Mouse (Mus musculus) embryo, embryonic 9.5 days (tissue): ENCODE measurements around the gene Slc48a1.

Experiments used
- DNase-seq: peaks from one replicate; pipeline ENCODE4 v3.0.0-alpha.2; 2017; ENCODE audit errors: extremely low spot score

Slc48a1 gene

GRCm38 (mm10) chr15:97754476-97754875 lies 23.8 kb upstream of the Slc48a1 start:
- no peak for DNase-seq

GRCm38 (mm10) chr15:97755361-97755760 lies 23.0 kb upstream of the Slc48a1 start:
- DNase-seq, result no peak

GRCm38 (mm10) chr15:97760006-97760405 lies 18.3 kb upstream of the Slc48a1 start:
- DNase-seq, result no peak

- no peak for DNase-seq
Observed at GRCm38 (mm10) chr15:97760952-97761351, 17.4 kb upstream of the Slc48a1 start.

- DNase-seq, result no peak
Observed at GRCm38 (mm10) chr15:97761438-97761837, 16.9 kb upstream of the Slc48a1 start.

GRCm38 (mm10) chr15:97762733-97763132 lies 15.6 kb upstream of the Slc48a1 start:
- no peak for DNase-seq

- DNase-seq, result no peak
Observed at GRCm38 (mm10) chr15:97763256-97764049, 14.9 kb upstream of the Slc48a1 start.

- no peak for DNase-seq
Observed at GRCm38 (mm10) chr15:97764532-97764931, 13.8 kb upstream of the Slc48a1 start.

GRCm38 (mm10) chr15:97765090-97765794 lies 13.1 kb upstream of the Slc48a1 start:
- DNase-seq, result no peak

- peak; percentile 43 for DNase-seq
Observed at GRCm38 (mm10) chr15:97766194-97766593, 12.1 kb upstream of the Slc48a1 start.

GRCm38 (mm10) chr15:97766594-97767279 lies 11.6 kb upstream of the Slc48a1 start:
- DNase-seq, result no peak

- DNase-seq, result peak; percentile 83
Observed at GRCm38 (mm10) chr15:97767280-97768186, 10.8 kb upstream of the Slc48a1 start, which contains the start of gene Rapgef3. Rapgef3 (minus strand) TSS chr15:97767972.

GRCm38 (mm10) chr15:97768192-97768591 lies 10.1 kb upstream of the Slc48a1 start:
- peak; percentile 47 for DNase-seq

- no peak for DNase-seq
Observed at GRCm38 (mm10) chr15:97770280-97770679, 8.0 kb upstream of the Slc48a1 start.

- peak; percentile 45 for DNase-seq
Observed at GRCm38 (mm10) chr15:97773108-97773507, 5.2 kb upstream of the Slc48a1 start.

GRCm38 (mm10) chr15:97773961-97774370 lies 4.4 kb upstream of the Slc48a1 start:
- no peak for DNase-seq

- DNase-seq, result peak; percentile 66
Observed at GRCm38 (mm10) chr15:97776514-97776913, 1.8 kb upstream of the Slc48a1 start.

GRCm38 (mm10) chr15:97776919-97777318 lies 1.4 kb upstream of the Slc48a1 start:
- no peak for DNase-seq

- DNase-seq, result no peak
Observed at GRCm38 (mm10) chr15:97779576-97779975, 1.3 kb downstream of the Slc48a1 start.

- DNase-seq, result no peak
Observed at GRCm38 (mm10) chr15:97780611-97781031, 2.3 kb downstream of the Slc48a1 start.
